Mouse (Mus musculus) cerebellum, adult 18-20 months (tissue): ENCODE measurements at regions not wholly inside any gene's neighbourhood (a gene's known extent, or its start where the extent isn't known, plus 50 kb on each side); places are given as distances from the start of the nearest gene placed in this dataset.

ENCODE experiments used
- DNase-seq, 2 experiments: peaks; one replicate each; pipeline ENCODE4 v3.0.0; 2021

GRCm38 (mm10) chr1:69470614-69471250 is 216.3 kb downstream of the Ikzf2 start:
- DNase-seq: no peak

- no peak for DNase-seq
Observed at GRCm38 (mm10) chr1:69469158-69469901, 217.7 kb downstream of the Ikzf2 start.

GRCm38 (mm10) chr1:69466534-69467275 is 220.3 kb downstream of the Ikzf2 start:
- DNase-seq: no peak

GRCm38 (mm10) chr1:69461191-69461590 is 225.9 kb downstream of the Ikzf2 start:
- no peak for DNase-seq

GRCm38 (mm10) chr1:69459899-69460298 is 227.1 kb downstream of the Ikzf2 start:
- DNase-seq: no peak

GRCm38 (mm10) chr1:69457471-69457870 is 229.6 kb downstream of the Ikzf2 start:
- no peak for DNase-seq

DNA sequence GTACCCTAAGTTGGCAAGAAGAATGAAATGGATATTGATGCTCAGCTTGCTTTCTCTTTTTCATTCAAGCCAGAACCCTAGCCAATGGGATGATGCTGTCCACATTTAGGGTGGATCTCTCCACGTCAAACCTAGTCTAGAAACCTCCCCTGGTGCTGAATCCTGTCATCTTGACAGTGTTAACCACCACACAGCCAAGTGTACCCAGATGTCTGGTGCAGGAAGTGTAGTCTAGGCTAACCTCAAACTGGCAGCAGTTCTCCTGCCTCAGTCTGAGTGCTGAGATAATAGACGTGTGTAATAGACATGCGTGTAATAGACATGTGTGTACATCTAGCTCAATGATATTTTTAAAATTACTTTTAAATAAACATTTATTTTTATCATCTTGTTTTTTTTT is 233.1 kb downstream of the Ikzf2 start:
- DNase-seq: no peak

DNA sequence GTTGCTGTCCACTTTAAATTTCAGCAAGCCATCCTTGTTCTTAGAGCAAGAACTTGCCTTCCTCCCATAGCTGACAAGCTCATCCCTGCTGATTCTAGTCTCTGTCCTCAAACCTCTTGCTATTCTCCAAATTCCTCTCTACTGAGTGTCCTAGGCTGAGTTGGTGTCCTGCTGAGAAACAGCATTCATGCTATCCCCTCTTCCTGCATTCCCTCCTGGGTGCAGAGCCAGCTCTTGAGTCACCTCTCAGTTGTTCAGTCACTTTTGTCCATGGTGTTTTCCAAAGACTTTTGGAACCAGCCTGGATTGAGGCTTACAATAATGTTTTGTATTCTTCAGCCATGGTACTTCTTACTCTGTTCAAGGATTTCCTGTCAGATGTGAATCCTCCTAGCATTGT is 234.1 kb downstream of the Ikzf2 start:
- DNase-seq: no peak

DNA sequence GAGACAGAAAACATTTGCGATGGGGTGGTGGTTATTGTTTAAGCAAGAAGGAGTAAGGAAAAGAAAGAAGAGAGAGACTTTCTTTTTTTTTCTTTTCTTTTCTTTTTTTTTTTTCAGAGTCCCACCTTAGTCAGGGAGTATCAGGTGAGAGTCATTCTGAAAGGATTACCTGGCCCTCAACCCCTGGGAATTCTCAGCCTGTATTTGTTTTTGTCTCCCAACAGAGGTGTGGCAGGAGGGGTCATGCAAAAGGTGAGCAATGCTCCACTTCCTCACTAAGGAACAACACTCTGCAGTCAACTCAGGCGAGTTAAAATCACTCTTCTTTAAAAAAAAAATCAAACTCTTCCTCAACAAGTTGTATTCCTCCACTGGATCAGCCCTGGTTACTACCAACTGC is 236.6 kb downstream of the Ikzf2 start:
- no peak for DNase-seq

GRCm38 (mm10) chr1:69447276-69447675 is 239.8 kb downstream of the Ikzf2 start:
- no peak for DNase-seq

GRCm38 (mm10) chr1:69444722-69445121 is 242.3 kb downstream of the Ikzf2 start:
- DNase-seq: no peak

- no peak for DNase-seq
Observed at GRCm38 (mm10) chr1:69443466-69443865, 243.6 kb downstream of the Ikzf2 start.

DNA sequence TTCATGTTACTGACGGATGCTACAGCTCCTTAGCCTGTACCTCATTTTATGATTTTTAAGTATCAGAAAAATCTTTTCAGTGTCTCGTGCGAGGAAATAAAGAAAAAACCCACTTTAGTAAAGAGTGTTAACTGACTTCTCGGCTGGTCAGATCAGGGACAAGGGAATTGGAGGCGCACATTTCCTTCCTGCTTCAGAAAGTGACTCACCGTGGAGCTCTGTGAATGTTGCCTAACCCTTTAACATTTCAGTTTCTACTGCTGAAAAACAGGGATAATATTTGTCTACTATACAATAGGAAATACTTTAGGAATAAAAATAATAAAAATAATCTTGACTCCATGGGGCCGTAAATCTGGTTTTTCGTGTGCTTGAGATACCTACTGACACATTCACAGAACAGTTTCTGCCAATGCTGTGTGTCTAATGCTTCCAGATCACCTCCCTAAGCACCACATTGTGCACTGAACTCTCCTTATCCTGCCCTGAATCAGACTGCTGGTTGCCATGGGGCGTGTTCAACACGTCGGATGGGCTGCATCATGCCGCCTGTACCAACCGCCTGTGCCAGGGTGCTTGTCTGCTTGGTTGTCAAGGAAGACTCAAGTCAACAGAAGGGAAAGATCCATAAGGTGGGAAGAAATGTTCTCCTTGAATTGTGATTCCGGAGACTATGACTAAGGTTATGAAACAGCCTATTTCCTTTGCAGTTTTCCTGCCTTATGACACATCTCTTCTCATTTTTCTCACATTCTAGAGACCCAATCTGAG is 246.3 kb downstream of the Ikzf2 start:
- DNase-seq: no peak

- DNase-seq: no peak
Observed at GRCm38 (mm10) chr1:69437042-69437441, 250.0 kb downstream of the Ikzf2 start.

DNA sequence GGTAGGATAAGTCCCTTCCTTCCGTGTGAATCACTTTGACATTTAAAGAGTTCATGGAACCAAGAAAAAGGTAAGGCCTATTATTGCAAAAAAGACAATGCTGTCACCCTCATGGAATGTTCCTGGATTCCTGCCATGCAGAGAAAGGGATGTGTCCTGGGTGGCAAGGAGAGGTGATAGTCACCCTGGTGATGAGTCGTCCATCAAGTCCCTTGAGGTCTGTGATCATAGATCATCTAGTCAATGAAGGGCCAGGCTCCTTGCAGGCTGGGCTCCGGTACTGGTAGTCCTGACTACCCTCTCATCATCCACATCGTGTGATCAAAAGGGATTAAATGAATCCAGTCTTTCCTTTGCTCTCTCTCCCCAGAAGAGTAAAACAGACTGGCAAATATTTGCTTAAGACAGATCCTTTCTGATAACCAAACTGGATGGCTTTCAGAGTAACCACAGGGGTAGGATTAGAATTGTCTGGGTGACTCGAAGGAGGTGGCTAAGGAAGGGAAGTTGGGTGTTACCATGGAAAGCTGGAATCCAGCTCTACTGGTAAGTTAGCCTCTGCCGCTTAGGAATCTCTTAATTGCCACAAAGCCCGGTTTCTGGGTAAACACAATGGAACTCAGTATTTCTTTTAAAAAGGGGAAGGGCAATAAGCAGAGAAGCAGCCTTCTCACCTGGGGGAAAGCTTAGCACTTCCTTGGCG is 253.2 kb downstream of the Ikzf2 start:
- DNase-seq: no peak

GRCm38 (mm10) chr1:69430683-69431407 is 256.2 kb downstream of the Ikzf2 start:
- no peak for DNase-seq

DNA sequence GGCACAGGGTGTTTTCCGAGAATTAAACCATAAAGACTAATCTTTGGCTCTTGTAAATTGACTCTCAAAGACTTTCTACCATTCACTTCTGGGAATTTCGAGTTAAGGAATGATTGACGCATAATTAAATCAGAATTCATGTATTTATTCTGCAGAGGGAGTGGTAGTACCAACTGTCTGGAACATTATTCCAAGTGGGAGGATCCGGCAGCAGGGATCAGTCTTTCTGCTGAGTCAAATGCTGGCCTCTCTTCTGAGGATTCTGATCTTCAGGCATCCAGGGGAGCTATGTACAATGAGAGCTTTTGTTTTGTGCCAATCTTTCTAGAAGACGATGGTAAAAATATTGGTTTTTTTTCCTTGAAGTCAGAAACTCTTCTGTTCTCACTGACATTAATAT is 257.4 kb downstream of the Ikzf2 start:
- DNase-seq: no peak

DNA sequence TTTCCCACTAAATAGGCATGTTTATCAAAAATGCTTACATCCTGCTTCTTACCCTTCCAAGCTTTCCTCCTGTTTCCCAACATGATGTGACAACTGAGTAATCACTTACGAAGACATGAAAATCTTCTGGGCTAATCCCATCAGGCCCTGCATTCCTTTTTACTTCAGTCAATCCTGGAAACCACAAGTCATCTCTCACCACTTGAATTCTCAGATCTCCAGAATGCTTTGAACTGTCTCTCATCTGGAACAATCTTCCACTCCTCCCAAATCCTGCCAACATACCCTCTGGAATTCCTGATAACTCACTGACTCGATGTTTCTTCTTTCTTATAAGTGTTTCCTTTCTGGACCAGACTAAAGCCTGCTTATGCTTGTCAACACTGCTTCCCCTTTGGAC is 289.4 kb downstream of the Ikzf2 start:
- no peak for DNase-seq

DNA sequence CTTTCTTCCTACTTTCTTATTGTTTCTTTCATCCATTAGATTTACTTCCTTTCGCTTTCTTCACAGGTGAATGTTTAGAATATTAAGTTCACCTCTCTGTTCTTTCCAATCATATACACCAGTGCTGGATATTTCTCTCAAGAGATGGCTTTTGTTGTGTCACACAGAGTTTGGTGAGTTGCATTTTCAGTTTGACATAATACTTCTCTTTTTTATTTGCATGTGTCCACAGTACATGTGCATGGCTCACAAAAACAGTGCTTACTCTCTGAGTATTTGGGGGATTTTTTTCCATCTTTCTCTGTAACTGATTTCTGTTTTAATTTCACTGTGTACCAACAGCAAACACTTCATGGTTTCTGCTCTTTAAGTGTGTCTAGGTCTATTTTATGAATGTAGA is 274.5 kb upstream of the Erbb4 start:
- no peak for DNase-seq

- DNase-seq: no peak
Observed at GRCm38 (mm10) chr1:69379741-69380140, 271.9 kb upstream of the Erbb4 start.

DNA sequence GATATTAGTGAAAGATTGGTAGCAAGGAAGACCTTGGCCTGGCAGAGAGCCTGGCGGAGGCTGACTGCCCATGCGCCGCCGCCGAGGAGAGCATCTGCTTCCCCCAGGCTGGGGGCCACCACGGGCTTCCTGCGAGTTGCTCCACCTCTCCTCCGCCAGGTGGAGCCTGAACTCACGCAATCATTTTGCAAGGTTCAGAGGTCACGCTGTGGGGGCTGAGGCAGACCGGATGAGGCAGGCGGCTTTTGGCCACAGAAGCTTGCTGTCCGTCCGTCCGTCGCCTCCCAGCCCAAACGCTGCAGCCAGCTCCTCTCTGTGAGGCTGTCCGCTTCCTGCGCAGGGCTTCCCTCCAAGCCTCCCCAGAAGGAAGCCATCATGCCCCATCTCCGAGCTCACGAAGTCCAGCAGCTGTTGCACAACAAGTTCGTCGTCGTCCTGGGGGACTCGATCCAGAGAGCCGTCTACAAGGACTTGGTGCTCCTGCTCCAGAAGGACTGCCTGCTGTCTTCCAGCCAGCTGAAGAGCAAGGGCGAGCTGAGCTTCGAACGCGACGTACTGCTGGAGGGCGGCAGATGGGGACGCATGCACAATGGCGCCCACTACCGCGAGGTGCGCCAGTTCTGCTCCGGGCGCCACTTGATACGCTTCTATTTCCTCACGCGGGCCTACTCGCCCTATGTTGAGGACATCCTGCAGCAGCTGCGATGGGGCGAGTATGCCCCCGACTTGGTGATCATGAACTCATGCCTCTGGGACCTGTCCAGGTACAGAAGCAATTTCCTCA is 269.3 kb upstream of the Erbb4 start:
- DNase-seq: no peak
